ENCODE assay signal across 7 mouse cellular contexts in genomic region chr14:9389878-9390536, GRCm38 (mm10).
DNase-seq lines count a peak whose midpoint lies in the region; ATAC-seq and TF ChIP-seq lines count a peak whose summit lies in the region.
"Not testable (repeated sequence)": the region's sequence is repeated elsewhere in the genome, so short reads cannot be mapped to it uniquely, and the experiment has no call there.

No protein-coding gene starts in this region.

- TF ChIP-seq RAD21 in CH12.LX (IDR thresholded peaks at IDR 0.05; ENCODE audit: low read depth, low read length), result not testable (repeated sequence)

- in situ Hi-C loops in CH12.LX (cut with MboI; ENCODE audit: low pct_ligation_motif_present, low pct_unique_long_range_greater_than_20kb, low sequenced_read_pairs), result loop anchor here (10.0 kb wide), 1 partner anchor 335 kb away; no protein-coding TSS in a partner anchor

- not testable (repeated sequence) for TF ChIP-seq CTCF in CH12.LX (conservative IDR thresholded peaks at IDR 0.05 in 1 of 2, IDR thresholded peaks at IDR 0.05 in 1 of 2; ENCODE audit: low read depth in 2 of 2, low read length in 2 of 2); bone marrow macrophage, adult 2 months (IDR thresholded peaks at IDR 0.05; ENCODE audit: low read depth, low read length); liver, adult 2 months (IDR thresholded peaks at IDR 0.05; ENCODE audit: low read depth, low read length)

- H3K4me1 ChIP-seq in CH12.LX (ENCODE audit: control insufficient read depth in 1 of 2, insufficient read depth in 2 of 2), result peaks cover 36 to 85% of the 10 kb centered on the region in 2 experiments
- H3K4me1 ChIP-seq in bone marrow macrophage, adult 2 months (ENCODE audit: control insufficient read depth, insufficient read depth, low read length), result peaks cover 47% of the 10 kb centered on the region
- not testable (repeated sequence) for H3K4me1 ChIP-seq in liver, adult 2 months (ENCODE audit: control insufficient read depth, insufficient read depth, low read length)

- not testable (repeated sequence) for H3K4me3 ChIP-seq in CH12.LX (replicated peaks in 1 of 3; ENCODE audit: low read depth in 2 of 3, low read length in 2 of 3, poor library complexity in 1 of 3); bone marrow macrophage, adult 2 months (ENCODE audit: insufficient read depth, low read length); liver, adult 2 months (ENCODE audit: insufficient read depth, low read depth, low read length)

- DNase-seq in A20 (ENCODE audit: low read depth, low spot score), result peak; percentile 19
- not testable (repeated sequence) for DNase-seq in CH12.LX (ENCODE audit: extremely low read depth)
- DNase-seq in heart, adult 11 months, result peak; percentile 80
- peak; percentile 16 for DNase-seq in liver, adult 2 months (ENCODE audit: extremely low read depth, low read depth, low spot score)

- H3K9ac ChIP-seq in CH12.LX (ENCODE audit: insufficient read depth, low read depth); liver, adult 2 months (ENCODE audit: low read depth, low read length): not testable (repeated sequence)

- ATAC-seq in granulocyte monocyte progenitor cell, adult 5-6 weeks (replicated peaks; ENCODE audit: poor library complexity, severe bottlenecking), result peak; percentile 30
- peak; percentile 42; the same call in 1 of the 2 replicates for ATAC-seq in megakaryocyte progenitor cell, adult 5-6 weeks (replicated peaks; ENCODE audit: poor library complexity)

- H3K79me2 ChIP-seq in CH12.LX (replicated peaks; ENCODE audit: control insufficient read depth, extremely low read depth, insufficient read depth, poor library complexity, severe bottlenecking); liver, adult 2 months (ENCODE audit: control insufficient read depth, insufficient read depth, low read length): not testable (repeated sequence)

- not testable (repeated sequence) for H3K27me3 ChIP-seq in CH12.LX (replicated peaks); liver, adult 2 months (ENCODE audit: control insufficient read depth, insufficient read depth, low read length)

- TF ChIP-seq EP300 in CH12.LX (IDR thresholded peaks at IDR 0.05; ENCODE audit: low read length), result peak; percentile 80

- H3K9me3 ChIP-seq in CH12.LX (replicated peaks; ENCODE audit: low read length), result not testable (repeated sequence)

- not testable (repeated sequence) for TF ChIP-seq POLR2A in CH12.LX (IDR thresholded peaks at IDR 0.05; ENCODE audit: low read depth, low read length); bone marrow macrophage, adult 2 months (IDR thresholded peaks at IDR 0.05; ENCODE audit: borderline replicate concordance, low read depth, low read length); liver, adult 2 months (IDR thresholded peaks at IDR 0.05; ENCODE audit: extremely low read depth, insufficient read depth, low read length)

- WGBS in liver, adult 2 months, result 94% methylated on average over 5 of the region's 5 CpGs

- dilution Hi-C loops in CH12.LX (cut with MboI; ENCODE audit: extremely low pct_ligation_motif_present, extremely low pct_unique_long_range_greater_than_20kb, low sequenced_read_pairs), result not testable (repeated sequence)

- H3K36me3 ChIP-seq in CH12.LX (replicated peaks in 1 of 2; ENCODE audit: control insufficient read depth in 1 of 2, insufficient read depth in 1 of 2, low read length in 1 of 2); liver, adult 2 months (ENCODE audit: control insufficient read depth, insufficient read depth, low read length): not testable (repeated sequence)

- peak overlapping the region; percentile 86 for H3K27ac ChIP-seq in CH12.LX (ENCODE audit: insufficient read depth, low read depth)
- peak overlapping the region; percentile 94 for H3K27ac ChIP-seq in bone marrow macrophage, adult 2 months (ENCODE audit: insufficient read depth, low read depth, low read length)
- 0 out of 2 replicates have a peak overlapping the region, but pooled peaks have one; percentile 5 for H3K27ac ChIP-seq in liver, adult 2 months (replicated peaks; ENCODE audit: insufficient read depth, low read depth, low read length)

- H3K4me2 ChIP-seq in CH12.LX (ENCODE audit: insufficient read depth, low read depth, poor library complexity, severe bottlenecking), result not testable (repeated sequence)

TF ChIP-seq in CH12.LX, 34 proteins besides CTCF, POLR2A, EP300 and RAD21:
- TF ChIP-seq MEF2A (IDR thresholded peaks at IDR 0.05; ENCODE audit: borderline replicate concordance, low read depth, low read length) (peak; percentile 95), MAX (IDR thresholded peaks at IDR 0.05; ENCODE audit: low read length) (0 out of 2 replicates have a peak, but pooled peaks have one; percentile 26), MYC (IDR thresholded peaks at IDR 0.05; ENCODE audit: low read depth, low read length) (peak; percentile 57; the same call in 1 of the 2 replicates), MXI1 (IDR thresholded peaks at IDR 0.05; ENCODE audit: low read depth, low read length) (peak; percentile 85), IRF4 (IDR thresholded peaks at IDR 0.05; ENCODE audit: low read depth, low read length) (peak; percentile 91), ZNF384 (IDR thresholded peaks at IDR 0.05; ENCODE audit: low read depth, low read length) (peak; percentile 96)

Comparison
In these comparisons a context has a peak if more than half of its experiments do, and no peak if none do; other contexts are left out.
1. H3K27ac ChIP-seq: peak in every context shown above with its lines; median percentile 94 in bone marrow macrophage, adult 2 months; 86 in CH12.LX; 5 in liver, adult 2 months.